Mouse (Mus musculus) adrenal gland, postnatal 36 days (tissue): ENCODE data around the gene Gatb. TPM values are rescaled to one million over a fixed set of nuclear protein-coding genes. Genes with fewer than 3 reads are reported as not detected.

Experiments used
- DNase-seq, 2 experiments: peaks; one replicate each; pipeline ENCODE4 v3.0.0; 2021; ENCODE audit warnings: mixed read lengths in 1 of 2
- total RNA-seq, 2 experiments: library from RNA; stranded (reverse); gene quantifications; 2 replicates each; pipeline ENCODE4 v1.2.3; 2021

Gatb gene
- total RNA-seq, 2 experiments from 2014 or later = 39.2 to 50.1 TPM

DNA sequence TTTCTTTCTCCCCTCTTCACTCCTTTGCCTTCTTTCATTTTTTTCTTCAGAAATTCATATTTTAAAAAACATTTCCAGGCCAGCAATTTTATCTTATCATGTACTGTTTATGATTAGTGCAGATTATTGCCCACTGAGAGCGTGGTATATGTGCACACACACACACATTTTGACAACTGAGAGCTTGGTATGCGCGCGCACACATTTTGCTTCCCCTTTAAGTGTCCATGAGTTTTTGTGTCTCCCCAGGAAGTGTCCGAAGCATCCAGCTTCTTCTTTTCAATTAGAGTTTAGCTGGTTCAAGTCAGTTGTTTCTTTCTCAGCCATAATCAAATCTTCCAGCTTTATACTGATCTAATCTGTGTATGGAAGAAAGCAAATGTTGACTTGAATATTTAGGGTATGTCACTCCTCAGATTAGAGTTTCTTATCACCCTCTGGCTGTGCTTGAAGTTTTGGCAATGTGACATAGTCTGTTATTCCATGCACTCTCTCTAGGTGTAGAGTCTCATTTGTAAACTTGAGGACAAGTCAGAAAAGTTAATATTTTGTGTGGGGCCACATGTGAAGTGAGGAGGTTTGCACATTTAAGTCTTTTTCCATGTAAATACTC, 18.8 kb downstream of the Gatb start:
- DNase-seq = no peak

DNA sequence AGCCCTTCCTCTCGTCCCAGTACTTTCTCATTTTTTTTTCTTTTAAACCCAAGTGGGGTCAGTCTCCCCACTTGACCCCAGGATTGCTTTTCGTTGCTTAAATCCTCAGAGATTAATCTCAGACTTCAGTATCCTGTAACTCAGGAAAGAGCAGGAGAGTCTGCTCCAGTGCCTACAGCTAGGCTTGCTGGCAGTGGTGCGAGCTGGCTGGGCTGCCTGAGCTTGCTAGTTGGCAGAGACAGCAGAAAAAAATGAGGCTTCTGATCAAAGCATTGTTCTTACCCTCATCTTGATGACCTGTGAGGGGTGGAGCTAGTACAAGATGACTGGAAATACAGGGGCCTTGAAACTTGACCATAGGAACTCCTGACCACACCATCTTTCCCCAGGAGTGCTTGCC, 20.5 kb downstream of the Gatb start:
- no peak for DNase-seq

DNA sequence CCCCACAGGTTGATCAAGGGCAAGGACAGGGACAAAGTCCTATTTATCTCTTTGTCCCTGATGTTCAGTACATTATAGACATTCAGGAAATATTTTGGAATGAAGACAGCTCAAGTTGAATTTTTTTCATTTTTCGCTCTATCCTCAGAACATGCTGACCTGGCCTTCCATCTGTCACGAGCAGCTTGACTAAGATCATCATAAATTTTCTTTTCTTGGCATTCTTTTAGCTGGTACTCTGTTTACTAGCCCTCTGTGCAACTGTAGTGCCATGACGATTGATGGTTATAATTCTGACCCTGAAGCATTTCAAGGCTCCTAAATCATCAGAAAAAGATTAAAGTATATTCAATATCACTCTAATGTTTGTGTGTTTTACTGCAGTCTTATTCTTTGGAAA, 25.6 kb downstream of the Gatb start:
- peak in 1 of 2 experiments; percentile 13 for DNase-seq

DNA sequence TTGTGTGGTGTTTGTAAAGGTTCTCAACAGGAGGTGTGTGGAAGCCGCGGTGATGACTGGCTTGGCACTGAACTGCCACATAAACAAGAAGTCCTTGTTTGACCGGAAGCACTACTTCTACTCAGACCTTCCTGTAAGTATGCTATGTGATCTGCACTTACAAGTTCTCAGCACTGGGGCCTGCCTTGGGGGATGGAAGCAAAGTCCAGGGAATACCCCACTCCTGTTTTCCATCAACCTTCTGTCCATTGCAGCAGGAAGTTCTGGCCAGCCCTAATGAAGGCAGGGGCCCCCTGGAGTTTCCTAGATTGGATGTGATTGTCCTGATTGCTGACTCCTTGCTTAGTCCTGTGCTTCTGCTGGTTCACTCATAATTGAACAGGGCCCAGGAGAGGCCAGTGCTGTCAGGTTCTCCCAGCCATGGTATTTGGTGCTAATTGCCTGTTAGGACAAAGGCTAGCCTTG, 28.0 kb downstream of the Gatb start:
- DNase-seq = no peak

DNA sequence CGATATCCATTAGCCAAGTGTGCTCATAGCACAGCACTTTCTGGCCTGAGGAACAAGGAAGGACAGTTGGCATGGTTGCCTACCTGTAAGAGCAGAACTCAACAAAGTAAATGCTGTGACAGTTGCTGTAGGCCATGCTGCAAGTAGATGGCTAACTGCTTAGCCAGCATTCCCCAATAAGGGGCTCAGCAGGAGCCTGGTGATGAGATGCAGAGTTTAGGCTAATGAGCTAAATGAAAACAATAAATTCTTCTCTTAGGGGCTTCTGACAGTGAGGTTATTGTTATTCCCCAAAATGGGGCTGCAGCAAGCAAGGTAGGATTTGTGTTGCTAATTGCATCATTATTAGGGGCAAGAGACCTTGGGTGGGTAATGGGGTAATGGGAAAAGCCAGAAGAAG, 29.9 kb downstream of the Gatb start:
- DNase-seq = no peak

DNA sequence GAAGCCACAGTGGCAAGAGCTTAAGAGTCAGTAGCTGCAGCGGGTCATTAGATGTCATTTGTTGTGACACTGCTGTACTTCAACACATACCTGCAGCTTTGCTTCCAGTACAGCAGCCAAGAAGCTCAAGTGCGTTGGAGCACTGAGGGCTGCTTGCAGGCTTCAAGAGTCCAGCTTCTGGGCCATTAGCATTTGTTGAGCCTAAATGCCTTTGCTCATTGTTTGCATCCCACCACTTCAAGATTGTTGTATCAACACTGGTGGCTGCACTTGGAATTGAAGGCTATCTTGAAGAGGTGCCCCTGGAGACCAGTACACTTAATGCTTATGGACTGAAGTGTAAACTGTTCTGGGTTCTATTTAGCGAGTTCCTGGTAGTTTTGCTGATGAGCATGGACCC, 33.0 kb downstream of the Gatb start:
- no peak for DNase-seq

DNA sequence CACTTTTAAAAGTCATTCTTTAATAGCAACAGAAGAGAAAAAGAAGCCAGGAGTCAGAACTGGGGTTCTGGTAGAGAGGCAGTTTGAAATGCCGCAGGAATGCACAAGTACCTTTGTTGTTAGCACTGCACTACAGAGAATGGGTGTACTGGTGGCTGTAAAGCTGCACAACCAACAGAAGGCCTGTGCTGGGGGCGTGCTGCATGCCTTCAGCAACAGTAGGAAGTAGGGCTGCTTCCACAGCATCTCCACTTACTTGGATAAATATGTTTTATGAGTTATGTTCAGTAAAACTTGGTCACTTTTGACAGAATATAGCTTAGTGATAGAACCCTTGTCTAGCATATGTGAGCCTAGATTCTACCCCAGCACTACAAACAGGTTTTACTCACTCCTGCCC, 33.8 kb downstream of the Gatb start:
- no peak for DNase-seq

DNA sequence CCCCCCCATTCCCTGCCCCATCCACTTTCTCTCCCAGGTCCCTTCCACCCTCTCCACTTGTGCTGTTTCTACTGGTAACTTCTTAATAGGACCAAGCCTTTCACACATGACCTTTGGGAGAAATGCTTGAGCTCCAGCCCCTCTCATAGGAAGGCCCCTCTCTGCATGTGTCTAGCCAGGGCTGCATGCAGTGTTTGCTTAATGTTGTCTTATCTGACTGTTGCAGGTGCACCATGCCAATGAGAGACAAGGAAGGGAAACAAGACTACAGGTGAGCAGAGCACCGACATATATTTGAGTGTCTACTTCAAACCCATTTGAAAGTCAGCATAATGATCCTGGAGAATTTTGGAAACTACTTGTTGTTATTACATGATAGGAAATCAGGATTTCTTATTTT, 42.5 kb downstream of the Gatb start:
- no peak for DNase-seq

DNA sequence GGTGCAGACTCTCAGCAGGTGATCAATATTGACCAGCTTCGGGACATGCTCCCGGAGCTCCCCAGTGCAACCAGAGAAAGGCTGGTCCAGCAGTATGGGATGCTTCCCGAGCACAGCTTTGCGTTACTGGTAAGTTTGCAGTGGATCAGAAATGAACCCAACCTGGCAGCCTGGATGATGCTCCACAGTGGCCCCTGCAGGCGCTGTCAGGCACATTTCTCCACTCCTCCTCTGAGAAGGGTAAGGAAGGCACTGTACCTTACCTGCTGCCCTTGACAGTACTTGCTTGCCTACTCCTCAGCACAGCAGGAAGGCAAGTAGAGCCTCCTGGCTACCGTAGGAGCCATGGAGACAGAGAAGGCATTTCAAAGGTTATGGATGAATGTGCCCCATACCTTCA, 45.0 kb downstream of the Gatb start:
- no peak for DNase-seq

DNA sequence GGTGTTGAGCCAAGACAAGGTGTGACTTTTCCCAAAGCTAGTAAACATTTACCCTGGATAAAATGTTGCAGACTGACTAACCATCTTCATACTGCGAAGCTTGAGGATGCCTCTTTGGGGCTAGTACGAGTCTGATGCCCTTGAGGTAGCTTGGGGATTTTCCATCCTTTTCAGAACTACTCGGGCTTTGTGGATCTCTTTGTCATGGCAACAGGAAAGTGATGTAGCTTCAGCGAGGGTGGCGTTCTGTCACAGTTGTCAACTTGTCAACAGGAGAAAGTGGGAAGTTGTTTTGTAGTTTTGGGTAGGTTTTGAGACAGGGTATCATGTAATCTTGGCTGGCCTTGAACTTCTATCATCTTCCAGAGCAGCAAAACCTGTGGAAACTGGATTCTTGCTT, 45.4 kb downstream of the Gatb start:
- DNase-seq = no peak

DNA sequence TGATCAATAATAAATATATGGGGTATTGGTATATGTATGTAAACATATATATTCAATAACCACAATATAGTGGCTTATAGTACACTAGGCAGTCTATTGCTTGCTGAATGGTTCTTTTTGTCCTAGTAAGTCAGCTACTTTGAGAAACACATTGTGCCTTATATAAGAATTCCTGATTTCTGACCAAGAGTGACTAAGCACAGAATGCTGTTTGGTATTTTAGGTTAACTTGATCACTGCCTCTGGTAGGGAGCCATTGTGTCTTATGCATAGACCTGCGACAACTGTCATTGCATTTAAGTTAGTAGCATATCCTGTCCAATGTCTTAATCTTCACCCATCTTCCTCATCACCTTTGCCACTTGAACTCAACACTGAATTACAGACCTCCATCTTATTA, 45.8 kb downstream of the Gatb start:
- DNase-seq = no peak

DNA sequence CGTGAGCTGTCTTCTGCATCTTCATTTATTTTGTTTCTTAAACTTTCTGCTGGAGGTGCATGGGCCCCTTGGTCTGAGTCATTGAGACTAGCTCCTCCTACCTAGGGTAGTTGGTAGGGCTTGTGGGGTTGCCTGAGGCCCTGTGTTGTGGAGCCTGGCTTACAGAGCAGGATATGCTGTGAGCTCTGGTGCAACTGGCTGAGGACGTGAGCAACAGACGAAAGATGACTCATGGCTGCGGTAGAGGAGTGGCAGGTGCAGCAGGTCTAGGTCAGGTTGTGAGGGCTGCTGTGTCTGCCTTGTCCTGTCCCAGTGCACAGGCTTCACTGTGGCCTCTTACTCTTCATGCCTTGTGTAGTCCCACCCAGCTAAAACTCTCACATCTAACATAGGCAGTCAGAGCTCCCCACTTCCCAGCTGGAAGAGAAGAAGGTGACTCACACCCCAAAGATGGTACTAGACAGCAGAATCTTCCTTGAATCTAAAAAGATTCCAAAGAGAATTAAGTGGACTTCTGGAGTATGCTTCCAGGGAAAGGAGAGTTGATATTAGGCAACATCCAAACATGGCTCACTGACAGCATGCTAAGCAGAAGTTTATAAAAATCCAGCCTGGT, 56.1 kb downstream of the Gatb start:
- peak; percentile 2 to 4 for DNase-seq

DNA sequence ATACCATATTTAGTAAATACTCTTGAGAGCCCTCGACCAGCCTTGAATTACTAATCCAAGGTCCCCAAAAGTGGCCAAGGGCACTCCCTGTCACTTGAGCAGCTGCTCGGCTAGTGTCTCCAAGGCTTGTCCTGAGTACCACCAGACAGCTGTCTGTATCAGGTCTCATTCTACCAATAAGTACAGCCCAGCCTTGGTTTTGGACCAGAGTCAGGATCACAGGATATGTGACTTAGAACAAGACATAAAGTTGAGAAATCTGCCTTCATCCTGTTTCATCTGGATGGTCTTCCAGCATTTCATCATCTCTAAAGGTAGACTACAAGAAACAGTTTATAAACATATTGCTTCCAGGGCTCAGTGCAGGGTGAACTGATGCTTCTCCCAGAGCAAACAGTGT, 59.8 kb downstream of the Gatb start:
- DNase-seq = no peak

DNA sequence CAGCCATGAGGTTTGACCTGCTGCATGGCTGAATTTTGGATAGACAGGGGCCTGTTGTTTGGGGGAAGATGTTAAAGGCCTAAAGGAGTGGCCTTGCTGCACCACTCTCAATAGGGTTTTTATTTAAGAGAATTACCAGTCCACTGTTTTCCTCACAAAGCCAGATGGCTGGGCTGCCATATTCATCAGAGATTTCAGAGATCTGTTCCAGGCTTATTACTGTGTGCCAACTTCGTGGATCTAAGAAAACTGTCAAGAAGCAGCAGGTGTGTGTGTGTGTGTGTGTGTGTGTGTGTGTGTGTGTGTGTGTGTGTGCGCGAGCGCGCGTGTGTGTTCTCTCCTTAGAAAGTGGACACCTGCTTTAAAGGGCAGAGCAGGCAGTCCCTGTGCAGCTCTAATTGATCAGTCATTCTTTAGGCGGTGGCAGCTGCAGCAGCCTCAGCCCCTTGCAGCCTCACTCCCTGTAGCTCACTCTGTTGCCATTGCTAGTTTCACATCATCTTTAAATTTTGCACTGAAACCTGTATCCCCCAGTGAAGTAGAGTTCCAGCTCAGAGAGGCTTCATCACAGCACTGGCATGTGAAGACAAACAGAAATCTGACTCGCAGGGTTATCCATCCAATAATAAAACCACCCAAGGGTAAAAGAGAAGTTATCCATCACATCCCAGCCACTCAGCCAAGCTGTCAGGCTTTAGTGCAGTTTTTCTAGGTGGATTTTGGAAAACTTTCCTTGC, 60.6 kb downstream of the Gatb start:
- no peak for DNase-seq

DNA sequence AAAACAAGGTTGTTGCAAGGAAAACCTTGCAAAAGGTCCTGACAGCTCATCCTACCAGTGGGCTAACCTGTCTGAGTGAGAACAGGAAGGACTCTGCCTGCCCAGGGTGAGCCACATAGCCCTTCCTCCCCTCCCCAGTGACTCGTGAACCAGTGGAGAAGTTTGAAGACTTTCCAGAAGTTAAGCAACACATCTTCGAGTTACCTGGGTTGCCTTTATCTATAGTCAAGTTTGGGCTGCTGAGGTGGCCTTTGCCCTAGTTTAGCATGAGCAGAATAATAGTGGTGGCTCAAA, 61.2 kb downstream of the Gatb start:
- no peak for DNase-seq

DNA sequence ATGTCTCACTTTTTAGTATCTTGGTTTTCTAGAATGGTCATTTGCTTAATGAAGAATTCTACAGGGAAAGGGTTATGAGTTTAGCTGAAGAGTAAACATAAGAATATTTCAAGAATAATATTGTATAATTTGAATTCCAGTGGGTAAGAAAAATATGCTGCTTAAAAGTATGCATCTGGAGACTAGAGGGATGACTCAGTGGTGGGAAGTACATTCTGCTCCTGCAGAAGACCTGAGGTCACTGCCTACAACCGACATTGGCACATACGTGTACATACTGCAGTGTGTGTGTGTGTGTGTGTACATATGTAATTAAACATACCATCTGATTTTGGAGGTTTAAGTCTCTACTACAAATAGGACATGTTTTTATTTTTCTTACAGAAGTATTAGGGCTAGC, 61.7 kb downstream of the Gatb start:
- no peak for DNase-seq

DNA sequence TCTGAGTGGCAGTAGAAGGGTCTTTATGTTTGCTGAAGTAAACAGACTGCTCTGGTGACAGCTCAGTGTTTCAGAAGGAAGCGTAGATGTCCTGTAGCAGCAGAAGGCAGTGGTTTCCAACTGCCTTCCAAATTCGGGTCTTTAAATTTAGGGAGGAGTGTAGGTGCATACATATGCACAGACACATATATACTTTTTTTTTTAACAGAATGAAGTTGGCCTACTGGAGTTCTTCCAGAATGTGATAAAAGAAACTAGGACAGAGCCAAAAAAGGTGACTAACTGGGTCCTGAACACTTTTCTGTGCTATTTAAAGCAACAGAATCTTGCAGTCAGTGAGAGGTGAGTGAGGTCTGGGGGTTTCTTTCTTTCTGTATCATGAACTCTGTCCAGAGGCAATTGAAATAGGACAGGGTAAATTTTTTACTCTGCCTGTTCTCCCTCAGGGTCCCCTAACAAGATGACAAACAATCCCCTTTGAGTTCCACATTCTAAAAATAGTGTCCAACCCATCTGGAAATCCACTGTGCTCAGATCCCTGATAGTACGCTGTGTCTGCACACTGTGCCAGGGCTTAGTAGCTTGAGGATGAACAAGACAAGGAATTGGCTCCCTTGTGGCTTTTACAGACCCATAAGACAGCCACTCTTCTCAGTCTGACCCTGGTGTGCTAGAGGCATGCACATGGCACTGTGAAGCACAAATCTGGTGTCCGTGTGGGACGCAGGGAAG, 63.0 kb downstream of the Gatb start:
- no peak for DNase-seq

DNA sequence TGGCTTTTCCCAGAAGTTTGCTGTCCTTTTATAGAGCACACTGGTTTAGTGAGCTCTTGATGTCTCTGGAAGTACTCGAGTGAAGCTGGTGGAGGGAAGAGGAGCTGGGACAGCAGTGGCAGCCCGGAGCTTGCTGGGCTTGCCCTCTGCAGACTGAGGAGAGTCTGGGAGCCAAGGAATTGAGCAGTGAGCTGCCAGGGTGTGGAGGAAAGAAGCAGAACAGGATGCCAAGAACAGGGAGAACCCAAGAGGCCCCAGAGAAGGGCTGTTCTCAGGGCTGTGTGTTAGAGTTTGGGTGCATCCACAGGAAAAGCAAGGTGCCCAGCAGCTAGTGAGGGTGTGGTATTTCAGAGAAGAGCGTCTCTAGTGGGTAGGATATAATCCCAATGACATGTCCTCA, 67.8 kb downstream of the Gatb start:
- no peak for DNase-seq

DNA sequence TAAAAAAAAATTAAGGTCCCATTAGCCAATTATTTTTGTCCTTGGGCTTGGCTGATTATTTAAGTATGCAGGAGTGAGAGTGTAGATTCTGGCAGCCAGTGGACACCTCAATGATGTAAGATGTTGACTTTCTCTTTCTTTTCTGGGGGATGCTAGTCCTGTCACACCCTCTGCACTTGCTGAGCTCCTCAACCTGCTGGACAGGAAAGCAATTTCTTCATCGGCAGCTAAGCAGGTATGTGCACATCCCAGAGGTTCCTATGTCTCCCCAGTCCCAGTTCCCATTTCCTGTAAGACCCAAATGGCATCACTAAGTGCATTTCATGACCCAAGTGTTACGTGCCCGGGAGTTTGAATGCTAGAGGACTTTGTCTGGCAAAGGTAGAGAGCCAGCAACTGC, 70.9 kb downstream of the Gatb start:
- DNase-seq = no peak

DNA sequence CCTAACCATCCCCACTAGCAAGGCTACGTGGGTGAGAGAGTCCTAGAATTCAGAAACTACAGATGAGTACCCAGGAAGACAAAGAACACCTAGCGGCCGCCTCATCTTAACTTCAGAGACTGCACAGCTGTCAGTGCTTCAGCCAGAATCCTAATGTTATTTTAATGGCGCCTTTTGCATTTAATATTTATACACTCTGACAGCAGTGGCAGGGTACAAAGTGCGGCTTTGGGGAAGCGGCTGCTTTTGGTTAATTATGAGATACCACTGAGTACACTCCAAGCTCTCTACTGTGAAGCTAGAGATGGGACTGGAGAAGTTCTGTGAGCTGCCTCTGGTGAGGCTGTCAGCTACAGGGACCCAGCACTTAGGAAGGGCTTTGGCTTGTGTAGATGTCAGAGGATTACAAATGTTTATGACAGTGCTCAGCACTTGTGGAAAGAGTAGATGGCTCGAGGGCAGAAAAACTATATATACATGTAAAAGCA, 71.6 kb downstream of the Gatb start:
- DNase-seq = no peak

DNA sequence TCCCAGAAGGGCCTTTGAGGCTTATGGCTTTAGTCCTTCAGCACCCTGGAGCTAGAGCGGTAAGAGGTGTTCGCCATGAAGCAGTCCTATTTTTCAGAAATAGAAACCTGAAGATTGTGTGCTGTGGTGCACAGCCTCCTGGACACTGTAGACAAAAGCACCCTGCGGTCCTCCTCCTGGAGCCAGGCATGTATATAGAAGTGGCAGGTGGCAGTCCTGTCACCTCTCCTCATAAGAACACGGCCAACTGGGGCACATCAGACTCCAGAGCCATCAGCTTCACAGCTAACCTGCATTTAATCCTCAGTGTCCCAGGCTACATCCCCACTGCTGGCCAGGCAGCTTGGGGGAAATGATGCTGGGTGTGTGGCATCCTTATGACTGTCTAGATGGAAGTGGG, 75.3 kb downstream of the Gatb start:
- no peak for DNase-seq

DNA sequence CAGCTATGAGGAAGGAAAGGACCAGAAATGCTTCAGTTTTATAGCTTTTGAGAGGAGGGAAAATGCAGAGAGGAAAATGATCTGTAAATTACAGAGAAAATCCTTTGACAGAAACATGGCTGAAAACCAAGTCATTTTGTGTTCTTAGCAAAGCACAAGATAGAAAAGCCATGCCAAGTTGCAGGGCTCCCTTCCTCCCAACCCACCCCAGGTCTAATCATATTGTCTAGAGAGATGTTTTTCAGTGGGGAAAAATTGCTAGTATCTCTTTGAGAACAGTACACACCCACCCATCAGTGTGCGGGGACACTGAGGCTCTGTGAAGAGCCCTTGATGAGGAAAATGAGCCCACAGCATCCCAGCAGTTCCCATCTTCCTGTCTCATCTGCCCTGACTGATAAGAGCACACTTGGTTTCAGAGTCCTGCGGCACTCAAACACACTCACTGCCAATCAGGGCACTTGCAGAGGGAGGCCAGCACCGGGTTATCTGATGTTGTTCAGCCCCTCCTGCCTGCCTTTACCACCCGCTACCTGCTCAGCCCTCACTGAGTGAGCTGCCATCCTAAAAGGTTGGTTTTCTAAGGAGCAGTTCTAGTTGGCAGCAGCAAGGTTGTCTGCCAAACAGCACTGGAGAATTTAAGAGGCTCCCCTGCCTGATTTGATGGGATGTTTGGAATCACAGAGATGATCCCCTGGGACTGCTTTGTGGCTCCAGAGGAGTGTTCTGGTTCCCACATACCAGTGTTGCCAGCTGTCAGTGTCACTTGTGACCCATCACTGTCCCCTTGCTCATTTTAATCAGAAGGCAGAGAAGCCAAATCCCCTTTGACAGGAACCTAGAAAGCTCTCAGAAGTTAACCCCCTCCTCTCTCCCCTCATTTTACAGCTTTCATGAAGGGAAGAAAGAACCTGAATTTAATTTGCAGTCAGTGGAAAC, 79.1 kb downstream of the Gatb start:
- DNase-seq = no peak
